ENCODE assay signal across 9 mouse cellular contexts in the genomic region with DNA sequence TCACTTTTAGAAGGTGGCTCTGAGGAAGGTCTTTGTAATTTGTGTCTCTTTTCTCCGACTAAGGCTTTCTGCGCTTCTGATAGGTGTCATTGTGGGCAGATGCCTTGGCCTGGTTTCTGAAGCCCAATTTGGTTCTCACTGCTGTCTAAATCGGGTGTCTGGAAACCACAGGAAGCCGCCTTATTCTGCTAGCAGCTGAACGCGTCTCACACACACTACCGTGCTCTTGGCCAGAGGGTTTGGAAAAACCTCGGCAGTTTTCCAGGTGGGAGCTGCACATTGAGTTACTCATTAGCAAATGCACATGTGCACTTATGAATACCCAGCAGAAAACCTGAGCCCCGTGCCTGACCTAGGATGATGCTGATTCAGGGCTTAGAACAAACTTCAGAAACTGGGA. TPM values are rescaled to one million over a fixed set of nuclear protein-coding genes. Genes with fewer than 3 reads are reported as not detected.
DNase-seq lines count a peak whose midpoint lies in the region; ATAC-seq and TF ChIP-seq lines count a peak whose summit lies in the region.
"Had no signal": no experiment of that assay in that cellular context is flagged by ENCODE, and none has a peak within 500 bp of the region (broad histone marks: within the 10 kb centered on the region; RNA-seq: fewer than 3 reads in every experiment).

No protein-coding gene starts in this region.

- TF ChIP-seq CTCF in brain, embryonic 14.5 days (IDR thresholded peaks at IDR 0.05; ENCODE audit: borderline replicate concordance, extremely low read depth, insufficient read depth, insufficient read length): no peak

- TF ChIP-seq POLR2A in brain, embryonic 14.5 days (IDR thresholded peaks at IDR 0.05; ENCODE audit: borderline replicate concordance, extremely low read depth, insufficient read depth, insufficient read length, poor library complexity, severe bottlenecking): no peak

- H3K36me3 ChIP-seq in heart, embryonic 10.5 days: no peaks in the 10 kb centered on the region
- H3K36me3 ChIP-seq in kidney, embryonic 15.5 days: no peaks in the 10 kb centered on the region

- H3K4me2 ChIP-seq in kidney, embryonic 15.5 days: no peak overlapping the region

- no peak overlapping the region for H3K9ac ChIP-seq in kidney, embryonic 15.5 days
- H3K9ac ChIP-seq: liver, embryonic 14.5 days had no signal

- no peak overlapping the region for H3K27ac ChIP-seq in heart, embryonic 10.5 days
- peak overlapping the region; percentile 57; the same call in 1 of the 2 replicates for H3K27ac ChIP-seq in kidney, embryonic 15.5 days
- H3K27ac ChIP-seq: liver, embryonic 14.5 days had no signal

- peaks cover 48% of the 10 kb centered on the region for H3K4me1 ChIP-seq in heart, embryonic 10.5 days
- H3K4me1 ChIP-seq in kidney, embryonic 15.5 days: peaks cover 26% of the 10 kb centered on the region

- DNase-seq in heart, postnatal 14 days: peak; percentile 12 to 27
- no peak for DNase-seq in heart, embryonic 10.5 days (ENCODE audit: low spot score)
- DNase-seq in brain, embryonic 14.5 days (ENCODE audit: low read depth): peak; percentile 81
- DNase-seq in right cerebral cortex, postnatal 14 days: peak; percentile 51
- no peak for DNase-seq in neural tube, embryonic 10.5 days (ENCODE audit: extremely low spot score, low spot score)
- no peak for DNase-seq in adrenal gland, postnatal 14 days

- H3K9me3 ChIP-seq in heart, embryonic 10.5 days: no peaks in the 10 kb centered on the region
- no peaks in the 10 kb centered on the region for H3K9me3 ChIP-seq in kidney, embryonic 15.5 days (replicated peaks)

- no peaks in the 10 kb centered on the region for H3K27me3 ChIP-seq in heart, embryonic 10.5 days (ENCODE audit: insufficient read depth, poor library complexity, severe bottlenecking)
- H3K27me3 ChIP-seq in kidney, embryonic 15.5 days: no peaks in the 10 kb centered on the region

- peak; percentile 44; the same call in 1 of the 2 replicates for ATAC-seq in kidney, embryonic 15.5 days (replicated peaks; ENCODE audit: low FRiP score)
- ATAC-seq in monocyte, adult 5-6 weeks (replicated peaks; ENCODE audit: insufficient number of reproducible peaks, low FRiP score, low TSS enrichment, poor library complexity, severe bottlenecking): no peak

- intact Hi-C loops in heart, postnatal 14 days (cut with DNase I): no loop called here

- WGBS in heart, embryonic 10.5 days: 76% methylated on average over 9 of the region's 9 CpGs
- WGBS in kidney, embryonic 15.5 days: 57% methylated on average over 9 of the region's 9 CpGs

- H3K4me3 ChIP-seq in heart, embryonic 10.5 days: no peak overlapping the region
- H3K4me3 ChIP-seq in kidney, embryonic 15.5 days (replicated peaks): no peak overlapping the region

RNA-seq across cellular contexts. Expression of a gene that starts 52.9 kb away (rescaled TPM):
- total RNA-seq in heart, postnatal 14 days (2021): 1 to 10 TPM; 3.9 to 4.3 TPM
- 1.2 and 1.8 TPM in 2 replicates for polyA plus RNA-seq in heart, embryonic 10.5 days (2016; fragmentation: Nextera tagmentation; extraction: Ambion mirVana)
- polyA plus RNA-seq in brain, embryonic 14.5 days (2012; rRNA removed): 5.5 and 8.2 TPM in 2 replicates
- polyA plus RNA-seq in kidney, embryonic 15.5 days (2015; fragmentation: Nextera tagmentation; extraction: Ambion mirVana): 2.1 and 2.3 TPM in 2 replicates
- total RNA-seq in adrenal gland, postnatal 14 days (2021): 5.7 and 8.4 TPM in 2 replicates
- 30.0 to 50.7 TPM (median 43.6 TPM) in 3 replicates for total RNA-seq in monocyte, adult 5-6 weeks (2017)

Comparison
In these comparisons a context has a peak if more than half of its experiments do, and no peak if none do; other contexts are left out.
1. DNase-seq: peak in heart, postnatal 14 days (2 of 2), brain, embryonic 14.5 days (single experiment) and right cerebral cortex, postnatal 14 days (single experiment); none in heart, embryonic 10.5 days (single experiment), neural tube, embryonic 10.5 days (single experiment) and adrenal gland, postnatal 14 days (single experiment).